Comparison of ENCODE assay signal across 8 mouse cellular contexts in genomic region chr2:49620626-49621117, GRCm38 (mm10). TPM values are rescaled to one million over a fixed set of nuclear protein-coding genes. Genes with fewer than 3 reads are reported as not detected.
DNase-seq lines count a peak whose midpoint lies in the region; ATAC-seq and TF ChIP-seq lines count a peak whose summit lies in the region.

No protein-coding gene starts in this region.

- no peaks in the 10 kb centered on the region for H3K9me3 ChIP-seq in stomach, embryonic 14.5 days (ENCODE audit: control insufficient read depth, low read depth, low read length)
- H3K9me3 ChIP-seq in stomach, postnatal 0 days (ENCODE audit: control insufficient read depth, low read length), result no peaks in the 10 kb centered on the region
- peaks cover 5% of the 10 kb centered on the region; the same call in 1 of the 2 replicates for H3K9me3 ChIP-seq in forebrain, embryonic 13.5 days (replicated peaks)
- no peaks in the 10 kb centered on the region for H3K9me3 ChIP-seq in neural tube, embryonic 15.5 days (replicated peaks)

- H3K4me3 ChIP-seq in stomach, embryonic 14.5 days (ENCODE audit: low read depth, low read length), result peak overlapping the region; percentile 59; the same call in 1 of the 2 replicates
- no peak overlapping the region for H3K4me3 ChIP-seq in stomach, postnatal 0 days (ENCODE audit: low read depth, low read length)
- H3K4me3 ChIP-seq in forebrain, embryonic 13.5 days, result peak overlapping the region; percentile 97
- peak overlapping the region; percentile 78 for H3K4me3 ChIP-seq in neural tube, embryonic 15.5 days (replicated peaks)

- no peak overlapping the region for H3K9ac ChIP-seq in stomach, embryonic 14.5 days (replicated peaks; ENCODE audit: low read depth, low read length)
- no peak overlapping the region for H3K9ac ChIP-seq in stomach, postnatal 0 days (ENCODE audit: low read length)
- peak overlapping the region; percentile 99 for H3K9ac ChIP-seq in forebrain, embryonic 13.5 days
- H3K9ac ChIP-seq in neural tube, embryonic 15.5 days (replicated peaks), result peak overlapping the region; percentile 89

- DNase-seq in stomach, postnatal 0 days (ENCODE audit: low spot score), result no peak
- peak; percentile 25 to 48 for DNase-seq in left cerebral cortex, adult 8-10 months (ENCODE audit: low spot score in 2 of 2)
- DNase-seq in lung, postnatal 4 days, result no peak
- no peak for DNase-seq in lung, postnatal 10 days
- no peak for DNase-seq in ovary, adult 18-20 months (ENCODE audit: low spot score)

- peaks cover 5% of the 10 kb centered on the region; the same call in 1 of the 2 replicates for H3K4me1 ChIP-seq in stomach, embryonic 14.5 days (ENCODE audit: control insufficient read depth, insufficient read depth, low read length)
- 0 out of 2 replicates have a peak, but pooled peaks cover 2% of the 10 kb centered on the region for H3K4me1 ChIP-seq in stomach, postnatal 0 days (replicated peaks; ENCODE audit: control insufficient read depth, insufficient read depth)
- H3K4me1 ChIP-seq in forebrain, embryonic 13.5 days, result peaks cover 24% of the 10 kb centered on the region
- peaks cover 22% of the 10 kb centered on the region for H3K4me1 ChIP-seq in neural tube, embryonic 15.5 days

- no peaks in the 10 kb centered on the region for H3K27me3 ChIP-seq in stomach, embryonic 14.5 days (ENCODE audit: control insufficient read depth, insufficient read depth, low read length)
- H3K27me3 ChIP-seq in stomach, postnatal 0 days (ENCODE audit: control insufficient read depth, insufficient read depth, low read length), result peaks cover 4% of the 10 kb centered on the region; the same call in 1 of the 2 replicates
- H3K27me3 ChIP-seq in forebrain, embryonic 13.5 days, result no peaks in the 10 kb centered on the region
- H3K27me3 ChIP-seq in neural tube, embryonic 15.5 days (replicated peaks), result no peaks in the 10 kb centered on the region

- no peak overlapping the region for H3K27ac ChIP-seq in stomach, embryonic 14.5 days (ENCODE audit: low read length)
- no peak overlapping the region for H3K27ac ChIP-seq in stomach, postnatal 0 days (replicated peaks)
- H3K27ac ChIP-seq in forebrain, embryonic 13.5 days, result peak overlapping the region; percentile 91
- peak overlapping the region; percentile 94 for H3K27ac ChIP-seq in neural tube, embryonic 15.5 days (replicated peaks)

- ATAC-seq in stomach, embryonic 14.5 days (ENCODE audit: insufficient number of reproducible peaks, insufficient read depth, low FRiP score, low read depth), result no peak
- no peak for ATAC-seq in stomach, postnatal 0 days (ENCODE audit: low FRiP score, low TSS enrichment)
- ATAC-seq in forebrain, embryonic 13.5 days, result peak; percentile 71
- ATAC-seq in neural tube, embryonic 15.5 days (ENCODE audit: low FRiP score), result peak; percentile 71

- H3K4me2 ChIP-seq in stomach, embryonic 14.5 days (replicated peaks; ENCODE audit: low read depth, low read length), result peak overlapping the region; percentile 94
- H3K4me2 ChIP-seq in stomach, postnatal 0 days (replicated peaks; ENCODE audit: low read depth), result no peak overlapping the region
- peak overlapping the region; percentile 73 for H3K4me2 ChIP-seq in forebrain, embryonic 13.5 days
- peak overlapping the region; percentile 62 for H3K4me2 ChIP-seq in neural tube, embryonic 15.5 days

- 18% methylated on average over 14 of the region's 14 CpGs for WGBS in stomach, embryonic 14.5 days
- WGBS in stomach, postnatal 0 days, result 30% methylated on average over 14 of the region's 14 CpGs
- WGBS in forebrain, embryonic 13.5 days, result 6% methylated on average over 14 of the region's 14 CpGs
- WGBS in neural tube, embryonic 15.5 days, result 12% methylated on average over 14 of the region's 14 CpGs

- H3K36me3 ChIP-seq in stomach, embryonic 14.5 days (ENCODE audit: control insufficient read depth, insufficient read depth, low read length), result no peaks in the 10 kb centered on the region
- H3K36me3 ChIP-seq in stomach, postnatal 0 days (ENCODE audit: control insufficient read depth, insufficient read depth, low read length), result no peaks in the 10 kb centered on the region
- H3K36me3 ChIP-seq in forebrain, embryonic 13.5 days (ENCODE audit: poor library complexity, severe bottlenecking), result peaks cover 22% of the 10 kb centered on the region
- H3K36me3 ChIP-seq in neural tube, embryonic 15.5 days, result no peaks in the 10 kb centered on the region

- TF ChIP-seq EP300 in stomach, postnatal 0 days (optimal IDR thresholded peaks at IDR 0.05), result no peak

- no peak for TF ChIP-seq CTCF in stomach, postnatal 0 days (IDR thresholded peaks at IDR 0.05; ENCODE audit: low read depth)

RNA-seq across cellular contexts. Expression of gene Kif5c, which starts 1.6 kb away (rescaled TPM):
- polyA plus RNA-seq in stomach, embryonic 14.5 days (2014; fragmentation: Nextera tagmentation; extraction: Ambion mirVana), result 10.8 and 11.6 TPM in 2 replicates
- polyA plus RNA-seq in stomach, postnatal 0 days (2015; fragmentation: Nextera tagmentation; extraction: Ambion mirVana), result 2.8 TPM in 2 replicates
- 129 and 139 TPM in 2 replicates for polyA plus RNA-seq in forebrain, embryonic 13.5 days (2015; fragmentation: Nextera tagmentation; extraction: Ambion mirVana)
- 100 to 1,000 TPM; 526 to 565 (median 546) TPM for total RNA-seq in left cerebral cortex, adult 8-10 months (2022)
- polyA plus RNA-seq in neural tube, embryonic 15.5 days (2015; fragmentation: Nextera tagmentation; extraction: Ambion mirVana), result 152 and 181 TPM in 2 replicates

Comparison
In these comparisons a context has a peak if more than half of its experiments do, and no peak if none do; other contexts are left out.
1. ATAC-seq: peak in forebrain, embryonic 13.5 days (single experiment) and neural tube, embryonic 15.5 days (single experiment); none in stomach, embryonic 14.5 days (single experiment) and stomach, postnatal 0 days (single experiment).
2. H3K27ac ChIP-seq: peak in forebrain, embryonic 13.5 days (single experiment) and neural tube, embryonic 15.5 days (single experiment); none in stomach, embryonic 14.5 days (single experiment) and stomach, postnatal 0 days (single experiment).
3. H3K9ac ChIP-seq: peak in forebrain, embryonic 13.5 days (single experiment) and neural tube, embryonic 15.5 days (single experiment); none in stomach, embryonic 14.5 days (single experiment) and stomach, postnatal 0 days (single experiment).
4. DNase-seq: peak in left cerebral cortex, adult 8-10 months (2 of 2); none in stomach, postnatal 0 days (single experiment), lung, postnatal 4 days (0 of 2), lung, postnatal 10 days (single experiment) and ovary, adult 18-20 months (single experiment).
5. RNA of gene Kif5c, which starts 1.6 kb away (polyA plus RNA-seq): 152 to 181 TPM in neural tube, embryonic 15.5 days and 129 to 139 TPM in forebrain, embryonic 13.5 days; 10.8 to 11.6 TPM in stomach, embryonic 14.5 days and 2.8 TPM in stomach, postnatal 0 days; every median in the first group is over 10 times any median in the second.